Mouse (Mus musculus) heart, embryonic 13.5 days (tissue): Measurements from ENCODE around the gene Nek1. TPM values are rescaled to one million over a fixed set of nuclear protein-coding genes. Genes with fewer than 3 reads are reported as not detected.

Source experiments
- ATAC-seq: fragments of 200-750 bp; cut with Nextera tagmentation; 2 replicates; pipeline ENCODE4 v1.8.0; 2017; ENCODE audit warnings: moderate TSS enrichment; ENCODE audit not compliant: insufficient number of reproducible peaks, low FRiP score, low TSS enrichment; ENCODE audit errors: extremely low read depth
- H3K27ac ChIP-seq: fragments of 300-500 bp; sonication (generic); replicated peaks from 2 replicates; pipeline ENCODE4 v1.5.1; 2015; ENCODE audit warnings: moderate library complexity, mild to moderate bottlenecking, inconsistent platforms
- H3K27me3 ChIP-seq: fragments of 300-500 bp; sonication (generic); replicated peaks from 2 replicates; pipeline ENCODE4 v1.6.1; 2015; ENCODE audit warnings: mild to moderate bottlenecking, inconsistent platforms
- H3K36me3 ChIP-seq: fragments of 300-500 bp; sonication (generic); 2 replicates; pipeline ENCODE4 v1.6.1; 2015; ENCODE audit warnings: mild to moderate bottlenecking, inconsistent platforms
- H3K4me1 ChIP-seq: fragments of 300-500 bp; sonication (generic); 2 replicates; pipeline ENCODE4 v1.6.1; 2015; ENCODE audit warnings: inconsistent platforms
- H3K4me2 ChIP-seq: fragments of 300-500 bp; sonication (generic); 2 replicates; pipeline ENCODE4 v1.6.1; 2015; ENCODE audit warnings: inconsistent platforms, mild to moderate bottlenecking, moderate library complexity
- H3K4me3 ChIP-seq: fragments of 300-500 bp; sonication (generic); 2 replicates; pipeline ENCODE4 v1.5.1; 2015; ENCODE audit warnings: moderate library complexity, mild to moderate bottlenecking, inconsistent platforms
- H3K9ac ChIP-seq: fragments of 300-500 bp; sonication (generic); 2 replicates; pipeline ENCODE4 v1.6.1; 2015; ENCODE audit warnings: inconsistent platforms, mild to moderate bottlenecking, moderate library complexity
- H3K9me3 ChIP-seq: fragments of 300-500 bp; sonication (generic); 2 replicates; pipeline ENCODE4 v1.6.1; 2016; ENCODE audit warnings: inconsistent platforms
- WGBS: fragments of 180-500 bp; shearing (Covaris S2); methylation state at CpG from one replicate; pipeline ENCODE4 v1.1.7; 2015; ENCODE audit warnings: mixed read lengths; 5-methylcytosine and 5-hydroxymethylcytosine counted together
- polyA plus RNA-seq: library from polyadenylated mRNA; unstranded; fragments of >200 nt; fragmentation: Nextera tagmentation; extraction: Ambion mirVana; gene quantifications from 2 replicates; pipeline ENCODE4 v1.2.1, GENCODE M21; 2015

Gene Nek1
- polyA plus RNA-seq, 1 experiment from 2014 or later, result 10.6 TPM

- Histone ChIP-seq H3K36me3 (peaks cover 35% of the 10 kb centered on the region), H3K27me3 (no peaks in the 10 kb centered on the region), H3K4me3 (no peak overlapping the region), H3K27ac (no peak overlapping the region), H3K4me2 (no peak overlapping the region), H3K4me1 (no peaks in the 10 kb centered on the region), H3K9me3 (no peaks in the 10 kb centered on the region), H3K9ac (no peak overlapping the region)
- no peak for ATAC-seq
These were observed 82.1 kb downstream of the Nek1 start for GRCm38 (mm10) chr8:61075059-61075458.

GRCm38 (mm10) chr8:61110496-61110895 lies 117.5 kb downstream of the Nek1 start:
- Histone ChIP-seq H3K27ac (no peak overlapping the region), H3K4me1 (no peaks in the 10 kb centered on the region), H3K4me3 (no peak overlapping the region), H3K9ac (no peak overlapping the region), H3K4me2 (no peak overlapping the region), H3K36me3 (peaks cover 28% of the 10 kb centered on the region), H3K27me3 (no peaks in the 10 kb centered on the region), H3K9me3 (no peaks in the 10 kb centered on the region)
- ATAC-seq, result no peak
- WGBS, result 82% methylated on average over 4 of the region's 4 CpGs

- Histone ChIP-seq H3K4me1 (no peaks in the 10 kb centered on the region), H3K4me2 (no peak overlapping the region), H3K9ac (no peak overlapping the region), H3K36me3 (peaks cover 25% of the 10 kb centered on the region), H3K27ac (no peak overlapping the region), H3K9me3 (no peaks in the 10 kb centered on the region), H3K4me3 (no peak overlapping the region), H3K27me3 (no peaks in the 10 kb centered on the region)
- ATAC-seq, result no peak
- WGBS, result 81% methylated on average over 4 of the region's 4 CpGs
These were observed 118.9 kb downstream of the Nek1 start for GRCm38 (mm10) chr8:61111940-61112339.

- no peak overlapping the region for H3K4me3 ChIP-seq
- H3K36me3 ChIP-seq, result peaks cover 29% of the 10 kb centered on the region
- no peaks in the 10 kb centered on the region for H3K27me3 ChIP-seq
- 89% methylated on average over 1 of the region's 1 CpGs for WGBS
- H3K4me2 ChIP-seq, result no peak overlapping the region
- H3K27ac ChIP-seq, result no peak overlapping the region
- no peaks in the 10 kb centered on the region for H3K9me3 ChIP-seq
- H3K9ac ChIP-seq, result no peak overlapping the region
- no peak for ATAC-seq
- 0 out of 2 replicates have a peak, but pooled peaks cover 5% of the 10 kb centered on the region for H3K4me1 ChIP-seq
These were observed 128.6 kb downstream of the Nek1 start for GRCm38 (mm10) chr8:61121631-61122030.

GRCm38 (mm10) chr8:61127299-61127861 lies 134.4 kb downstream of the Nek1 start:
- no peaks in the 10 kb centered on the region for H3K4me1 ChIP-seq

GRCm38 (mm10) chr8:61132561-61133134 lies 139.7 kb downstream of the Nek1 start:
- 79% methylated on average over 4 of the region's 4 CpGs for WGBS
- Histone ChIP-seq H3K4me2 (no peak overlapping the region), H3K9ac (no peak overlapping the region), H3K36me3 (peaks cover 4% of the 10 kb centered on the region; the same call in 1 of the 2 replicates), H3K27me3 (no peaks in the 10 kb centered on the region), H3K9me3 (no peaks in the 10 kb centered on the region), H3K4me1 (no peaks in the 10 kb centered on the region), H3K27ac (no peak overlapping the region), H3K4me3 (no peak overlapping the region)
- ATAC-seq, result no peak

More at GRCm38 (mm10) chr8:61127299-61127861, 134.4 kb downstream of the Nek1 start:
- Histone ChIP-seq H3K27ac (no peak overlapping the region), H3K36me3 (peaks cover 27% of the 10 kb centered on the region; the same call in 1 of the 2 replicates), H3K27me3 (no peaks in the 10 kb centered on the region), H3K4me3 (no peak overlapping the region), H3K9ac (no peak overlapping the region), H3K4me2 (no peak overlapping the region), H3K9me3 (no peaks in the 10 kb centered on the region)
- no peak for ATAC-seq
- 73% methylated on average over 2 of the region's 2 CpGs for WGBS

- Histone ChIP-seq H3K36me3 (no peaks in the 10 kb centered on the region), H3K27ac (no peak overlapping the region), H3K9ac (no peak overlapping the region), H3K9me3 (no peaks in the 10 kb centered on the region), H3K27me3 (no peaks in the 10 kb centered on the region), H3K4me2 (no peak overlapping the region), H3K4me3 (no peak overlapping the region), H3K4me1 (no peaks in the 10 kb centered on the region)
- 74% methylated on average over 6 of the region's 6 CpGs for WGBS
- ATAC-seq, result no peak
These were observed 148.9 kb downstream of the Nek1 start for GRCm38 (mm10) chr8:61141869-61142268.

- Histone ChIP-seq H3K4me3 (no peak overlapping the region), H3K36me3 (no peaks in the 10 kb centered on the region), H3K27me3 (no peaks in the 10 kb centered on the region), H3K27ac (no peak overlapping the region), H3K9ac (no peak overlapping the region), H3K9me3 (no peaks in the 10 kb centered on the region), H3K4me1 (no peaks in the 10 kb centered on the region), H3K4me2 (no peak overlapping the region)
- WGBS, result 60% methylated on average over 3 of the region's 3 CpGs
- ATAC-seq, result no peak
These were observed 149.3 kb downstream of the Nek1 start for GRCm38 (mm10) chr8:61142302-61142701.

- H3K27ac ChIP-seq, result no peak overlapping the region
- ATAC-seq, result no peak
- no peak overlapping the region for H3K4me2 ChIP-seq
- no peaks in the 10 kb centered on the region for H3K27me3 ChIP-seq
- H3K4me1 ChIP-seq, result no peaks in the 10 kb centered on the region
- H3K9me3 ChIP-seq, result no peaks in the 10 kb centered on the region
- no peak overlapping the region for H3K4me3 ChIP-seq
- H3K36me3 ChIP-seq, result no peaks in the 10 kb centered on the region
- H3K9ac ChIP-seq, result no peak overlapping the region
These were observed 149.8 kb downstream of the Nek1 start for GRCm38 (mm10) chr8:61142845-61143244.

GRCm38 (mm10) chr8:61148728-61149127 lies 155.7 kb downstream of the Nek1 start:
- Histone ChIP-seq H3K27me3 (no peaks in the 10 kb centered on the region), H3K4me1 (no peaks in the 10 kb centered on the region), H3K9me3 (no peaks in the 10 kb centered on the region), H3K9ac (no peak overlapping the region), H3K4me3 (no peak overlapping the region), H3K36me3 (no peaks in the 10 kb centered on the region), H3K27ac (no peak overlapping the region), H3K4me2 (no peak overlapping the region)
- ATAC-seq, result no peak
- WGBS, result 81% methylated on average over 5 of the region's 5 CpGs

GRCm38 (mm10) chr8:61150596-61150995 lies 157.6 kb downstream of the Nek1 start:
- Histone ChIP-seq H3K27me3 (no peaks in the 10 kb centered on the region), H3K4me3 (no peak overlapping the region), H3K4me2 (no peak overlapping the region), H3K36me3 (no peaks in the 10 kb centered on the region), H3K9me3 (no peaks in the 10 kb centered on the region), H3K27ac (no peak overlapping the region), H3K9ac (no peak overlapping the region), H3K4me1 (no peaks in the 10 kb centered on the region)
- WGBS, result 70% methylated on average over 4 of the region's 4 CpGs
- ATAC-seq, result no peak

GRCm38 (mm10) chr8:61156406-61156805 lies 163.4 kb downstream of the Nek1 start:
- no peaks in the 10 kb centered on the region for H3K27me3 ChIP-seq
- no peak overlapping the region for H3K27ac ChIP-seq
- no peak overlapping the region for H3K4me2 ChIP-seq
- 58% methylated on average over 1 of the region's 1 CpGs for WGBS
- H3K4me3 ChIP-seq, result no peak overlapping the region
- ATAC-seq, result no peak
- H3K9ac ChIP-seq, result no peak overlapping the region
- H3K4me1 ChIP-seq, result no peaks in the 10 kb centered on the region
- H3K9me3 ChIP-seq, result no peaks in the 10 kb centered on the region
- H3K36me3 ChIP-seq, result no peaks in the 10 kb centered on the region
